Mouse (Mus musculus) brain, adult 10 weeks (tissue): ENCODE measurements around the gene Rassf3. TPM values are rescaled to one million over a fixed set of nuclear protein-coding genes. Genes with fewer than 3 reads are reported as not detected.

ENCODE experiments used
- polyA plus RNA-seq: library from polyadenylated mRNA; stranded (reverse); fragments of 350-450 nt; fragmentation: Illumina TruSeq; extraction: RNeasy Lipid Tissue Mini Kit (QIAGEN cat#74804); gene quantifications from one replicate; pipeline ENCODE4 v1.2.3, GENCODE M21; 2015; ENCODE audit warnings: low read depth, low replicate concordance

The Rassf3 gene
- 36.0 TPM for polyA plus RNA-seq

GRCm38 (mm10) chr10:121476190-121476967, at the start of gene Rassf3:
Rassf3 (minus strand) TSS chr10:121476347.

GRCm38 (mm10) chr10:121364801-121365564, 111.2 kb downstream of the Rassf3 start, which contains the start of gene Gns:
Gns (plus strand) TSS chr10:121365090.

Other genes starting within 250 kb of the Rassf3 start
- gene Tbc1d30, start 125.1 kb downstream of the Rassf3 start, polyA plus RNA-seq, result 44.4 TPM
- gene Gns, start 111.3 kb downstream of the Rassf3 start, polyA plus RNA-seq, result 49.7 TPM
- gene Tbk1, start 110.4 kb upstream of the Rassf3 start, polyA plus RNA-seq, result 49.1 TPM
- 53.6 TPM for gene Xpot, start 150.0 kb upstream of the Rassf3 start, polyA plus RNA-seq
- 0.36 TPM for gene D930020B18Rik, start 165.2 kb upstream of the Rassf3 start, polyA plus RNA-seq